Mouse (Mus musculus) adrenal gland (tissue): ENCODE results near the gene Adprm.
"Not testable (repeated sequence)": the region's sequence is repeated elsewhere in the genome, so short reads cannot be mapped to it uniquely, and the experiment has no call there.

Experiments used
- intact Hi-C: fragments of 180-260 bp; cut with DNase I; formaldehyde crosslinking; loops from one replicate; pipeline ENCODE4 v1.15.1; 2025
- long read RNA-seq, 2 experiments: library from polyadenylated mRNA; unstranded; transcript quantifications; one replicate each; pipeline ENCODE4 v2.0.0; 2020; ENCODE audit warnings: borderline replicate concordance in 1 of 2; ENCODE audit not compliant: insufficient replicate concordance in 1 of 2

Adprm gene
- long read RNA-seq, experiment 1, transcript Adprm-201 (5 exons, 1,283 nt): major isoform, 14 of 21 reads
- long read RNA-seq, experiment 1, partial matches to known transcripts: 1 of 21 reads
- long read RNA-seq, experiment 1, other reads (novel, unspliced or antisense): 3 of 21 reads
- long read RNA-seq, experiment 2, transcript Adprm-201 (5 exons, 1,283 nt): major isoform, 9 of 17 reads
- long read RNA-seq, experiment 2, partial matches to known transcripts: 1 of 17 reads
- long read RNA-seq, experiment 2, other reads (novel, unspliced or antisense): 5 of 17 reads

- intact Hi-C loops: no loop called here
These were observed at the start of gene Adprm, which contains the start of gene Sco1 for GRCm38 (mm10) chr11:67052321-67052952. Gene Adprm, minus strand, starts transcription at chr11:67052594. Gene Sco1, plus strand, starts transcription at chr11:67052670.

GRCm38 (mm10) chr11:67101713-67102112, 49.3 kb upstream of the Adprm start:
- intact Hi-C loops: loop anchor here (5.0 kb wide), 1 partner anchor 74 kb away; the partner anchor contains the start of gene Tmem220

- intact Hi-C loops: loop anchor here (5.0 kb wide), 1 partner anchor 73 kb away; the partner anchor contains the start of gene Tmem220
These were observed 47.8 kb upstream of the Adprm start for GRCm38 (mm10) chr11:67100169-67100568.

- intact Hi-C loops: no loop called here
These were observed 46.8 kb upstream of the Adprm start for GRCm38 (mm10) chr11:67099241-67099640.

GRCm38 (mm10) chr11:67098427-67098826, 46.0 kb upstream of the Adprm start:
- intact Hi-C loops: no loop called here

- intact Hi-C loops: no loop called here
These were observed 45.3 kb upstream of the Adprm start for GRCm38 (mm10) chr11:67097709-67098108.

- intact Hi-C loops: no loop called here
These were observed 42.1 kb upstream of the Adprm start for GRCm38 (mm10) chr11:67094470-67094869.

GRCm38 (mm10) chr11:67093652-67094051, 41.3 kb upstream of the Adprm start:
- intact Hi-C loops: no loop called here

- intact Hi-C loops: no loop called here
These were observed 40.8 kb upstream of the Adprm start for GRCm38 (mm10) chr11:67093201-67093600.

- intact Hi-C loops: not testable (repeated sequence)
These were observed 40.0 kb upstream of the Adprm start for GRCm38 (mm10) chr11:67092354-67092753.

- intact Hi-C loops: no loop called here
These were observed 34.8 kb upstream of the Adprm start for GRCm38 (mm10) chr11:67087225-67087624.

GRCm38 (mm10) chr11:67086467-67087164, 34.2 kb upstream of the Adprm start:
- intact Hi-C loops: no loop called here

- intact Hi-C loops: loop anchor here (2.0 kb wide), 1 partner anchor 63 kb away; no protein-coding TSS in a partner anchor
These were observed 33.1 kb upstream of the Adprm start for GRCm38 (mm10) chr11:67085489-67085888.

- intact Hi-C loops: loop anchor here (2.0 to 5.0 kb wide), 2 partner anchors 61 to 172 kb away; partner anchors contain the start of gene Pirt
These were observed 31.4 kb upstream of the Adprm start for GRCm38 (mm10) chr11:67083712-67084340.

GRCm38 (mm10) chr11:67083239-67083638, 30.8 kb upstream of the Adprm start:
- intact Hi-C loops: loop anchor here (5.0 kb wide), 1 partner anchor 171 kb away; the partner anchor contains the start of gene Pirt

GRCm38 (mm10) chr11:67082793-67083192, 30.4 kb upstream of the Adprm start:
- intact Hi-C loops: loop anchor here (5.0 kb wide), 1 partner anchor 170 kb away; the partner anchor contains the start of gene Pirt

GRCm38 (mm10) chr11:67082188-67082587, 29.8 kb upstream of the Adprm start:
- intact Hi-C loops: loop anchor here (5.0 kb wide), 1 partner anchor 170 kb away; the partner anchor contains the start of gene Pirt

GRCm38 (mm10) chr11:67081125-67081649, 28.8 kb upstream of the Adprm start:
- intact Hi-C loops: loop anchor here (5.0 kb wide), 1 partner anchor 169 kb away; the partner anchor contains the start of gene Pirt

- intact Hi-C loops: loop anchor here (5.0 kb wide), 1 partner anchor 168 kb away; the partner anchor contains the start of gene Pirt
These were observed 27.8 kb upstream of the Adprm start for GRCm38 (mm10) chr11:67080168-67080567.

- intact Hi-C loops: loop anchor here (5.0 kb wide), 1 partner anchor 167 kb away; the partner anchor contains the start of gene Pirt
These were observed 27.3 kb upstream of the Adprm start for GRCm38 (mm10) chr11:67079740-67080139.

- intact Hi-C loops: no loop called here
These were observed 26.5 kb upstream of the Adprm start for GRCm38 (mm10) chr11:67078888-67079287.
